Mouse (Mus musculus) heart, postnatal 10 days (tissue): ENCODE data around the gene 2310033P09Rik. TPM values are rescaled to one million over a fixed set of nuclear protein-coding genes. Genes with fewer than 3 reads are reported as not detected.
"Not testable (repeated sequence)": the region's sequence is repeated elsewhere in the genome, so short reads cannot be mapped to it uniquely, and the experiment has no call there.

Experiments used
- DNase-seq, 2 experiments: peaks; one replicate each; pipeline ENCODE4 v3.0.0; 2021
- intact Hi-C: fragments of 180-260 bp; cut with DNase I; formaldehyde crosslinking; loops from one replicate; pipeline ENCODE4 v1.15.1; 2025
- total RNA-seq, 2 experiments: library from RNA; stranded (reverse); gene quantifications; 2 replicates each; pipeline ENCODE4 v1.2.3; 2021

2310033P09Rik gene
- total RNA-seq, 2 experiments from 2014 or later: 9.4 to 12.3 TPM

DNA sequence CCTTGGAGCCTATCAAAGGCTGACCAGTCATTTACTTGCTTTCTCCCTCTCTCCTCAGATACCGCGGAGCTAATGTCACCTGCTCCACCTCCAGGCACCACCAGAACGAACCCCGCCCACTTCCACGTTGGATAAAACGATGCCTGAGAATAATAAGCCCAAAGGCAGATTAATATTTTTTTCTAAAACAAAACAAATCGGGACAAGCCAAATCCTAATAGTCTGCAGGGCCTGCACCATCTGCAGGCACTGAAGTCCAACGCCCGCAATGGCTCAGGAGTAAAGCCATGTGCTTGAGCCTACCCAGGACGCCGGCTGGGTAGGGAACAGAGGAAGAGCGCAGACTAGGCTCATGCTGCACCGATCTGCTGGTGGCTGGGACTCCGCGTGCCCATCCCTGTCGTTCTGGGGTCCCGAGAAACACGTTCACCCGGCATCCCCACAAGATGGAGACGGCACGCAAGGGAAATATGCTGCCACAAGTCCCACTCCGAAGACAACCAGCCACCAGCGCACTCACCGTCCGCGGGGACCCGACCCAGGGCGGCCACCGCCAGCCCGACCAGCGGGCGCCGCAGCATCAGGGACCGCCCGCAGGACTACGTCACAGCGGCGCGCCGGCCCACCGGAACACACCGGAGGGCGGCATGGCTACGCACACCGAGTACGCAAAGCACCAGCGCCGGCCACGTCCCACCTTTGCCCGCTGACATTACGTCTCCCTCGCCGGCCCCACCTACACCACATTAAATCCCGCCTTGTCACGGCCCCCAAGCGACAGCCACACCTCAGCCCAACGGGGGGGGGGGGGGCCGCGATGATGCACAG, 16.7 kb upstream of the 2310033P09Rik start:
- peak; percentile 93 for DNase-seq
- intact Hi-C loops: no loop called here

DNA sequence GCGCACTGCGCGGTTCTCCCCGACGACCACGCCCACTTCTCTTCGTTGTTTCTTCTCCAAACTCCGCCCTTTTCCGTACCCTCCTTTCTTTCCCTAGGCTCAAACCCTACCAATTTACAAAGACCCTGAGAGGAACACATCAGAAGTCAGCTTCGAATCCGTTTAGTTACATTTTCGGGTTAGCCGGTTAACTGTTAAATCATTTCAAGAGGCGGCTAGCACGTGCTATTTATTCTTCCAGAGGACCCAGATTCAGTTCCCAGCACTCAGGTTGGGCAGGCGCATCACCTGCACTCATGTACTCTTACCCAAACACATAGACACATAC, 16.1 kb upstream of the 2310033P09Rik start, which contains the start of gene Guk1:
Gene Guk1, minus strand, starts transcription at position 154 of the 328 bp plus-strand sequence.
- DNase-seq: no peak
- intact Hi-C loops: no loop called here

DNA sequence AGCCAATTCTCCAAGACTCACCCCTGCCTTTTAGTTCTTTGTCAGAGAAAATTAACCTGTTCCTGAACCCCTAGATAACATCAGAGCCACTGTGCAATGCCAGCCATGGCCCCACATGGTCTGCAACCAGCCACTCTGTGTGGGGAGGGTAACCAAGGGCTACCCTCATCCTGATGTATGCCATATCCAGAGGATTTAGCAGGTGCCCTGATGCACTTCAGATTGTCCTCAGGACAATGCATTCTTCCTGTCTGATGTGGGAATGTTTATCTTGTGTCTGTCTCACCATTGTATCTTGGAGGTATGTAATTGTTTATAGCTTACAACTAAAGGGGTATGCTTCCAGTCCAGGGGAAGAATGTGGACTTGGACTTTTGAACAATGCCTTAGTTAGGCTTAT, 11.9 kb upstream of the 2310033P09Rik start:
- DNase-seq: no peak
- intact Hi-C loops: no loop called here

DNA sequence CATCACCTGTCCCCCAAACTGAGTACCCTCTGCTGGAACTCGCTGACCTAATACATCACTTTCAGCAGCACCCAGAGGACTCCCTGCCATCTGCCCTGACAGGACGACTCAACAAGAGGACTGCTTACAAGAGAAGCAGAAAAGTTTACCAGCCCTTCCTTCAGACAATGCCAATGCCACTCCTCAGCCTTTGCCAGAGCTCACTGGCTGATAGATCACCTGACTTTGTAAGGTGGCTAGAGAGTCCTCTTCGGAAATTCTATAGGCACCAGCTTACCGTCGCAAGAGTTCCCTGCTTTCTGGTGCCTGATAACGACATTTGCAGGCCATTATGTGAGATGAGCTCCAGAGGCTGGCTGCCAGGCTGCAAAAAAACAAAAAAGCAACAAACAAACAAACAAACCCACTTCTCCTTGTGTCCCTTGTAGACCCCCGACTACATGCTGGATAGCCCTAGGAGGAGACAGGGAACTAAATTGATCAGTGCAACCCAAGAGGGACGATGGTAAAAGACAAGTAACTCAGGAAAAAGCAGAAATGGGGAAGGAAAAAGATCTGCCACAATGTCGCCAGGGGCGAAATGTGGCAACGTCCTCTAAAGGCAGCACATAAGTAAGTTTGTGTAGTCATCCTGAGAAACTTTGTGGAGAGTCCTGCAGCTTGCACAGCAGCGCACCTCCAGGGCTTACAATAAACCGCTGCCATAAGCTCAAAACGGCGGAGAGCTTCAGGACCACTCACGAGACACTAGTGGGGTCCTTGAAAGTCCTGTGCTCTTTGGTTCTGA, 6.7 kb upstream of the 2310033P09Rik start:
- intact Hi-C loops: loop anchor here (5.0 kb wide), 1 partner anchor 39 kb away; the partner anchor contains the start of gene Iba57
- no peak for DNase-seq

DNA sequence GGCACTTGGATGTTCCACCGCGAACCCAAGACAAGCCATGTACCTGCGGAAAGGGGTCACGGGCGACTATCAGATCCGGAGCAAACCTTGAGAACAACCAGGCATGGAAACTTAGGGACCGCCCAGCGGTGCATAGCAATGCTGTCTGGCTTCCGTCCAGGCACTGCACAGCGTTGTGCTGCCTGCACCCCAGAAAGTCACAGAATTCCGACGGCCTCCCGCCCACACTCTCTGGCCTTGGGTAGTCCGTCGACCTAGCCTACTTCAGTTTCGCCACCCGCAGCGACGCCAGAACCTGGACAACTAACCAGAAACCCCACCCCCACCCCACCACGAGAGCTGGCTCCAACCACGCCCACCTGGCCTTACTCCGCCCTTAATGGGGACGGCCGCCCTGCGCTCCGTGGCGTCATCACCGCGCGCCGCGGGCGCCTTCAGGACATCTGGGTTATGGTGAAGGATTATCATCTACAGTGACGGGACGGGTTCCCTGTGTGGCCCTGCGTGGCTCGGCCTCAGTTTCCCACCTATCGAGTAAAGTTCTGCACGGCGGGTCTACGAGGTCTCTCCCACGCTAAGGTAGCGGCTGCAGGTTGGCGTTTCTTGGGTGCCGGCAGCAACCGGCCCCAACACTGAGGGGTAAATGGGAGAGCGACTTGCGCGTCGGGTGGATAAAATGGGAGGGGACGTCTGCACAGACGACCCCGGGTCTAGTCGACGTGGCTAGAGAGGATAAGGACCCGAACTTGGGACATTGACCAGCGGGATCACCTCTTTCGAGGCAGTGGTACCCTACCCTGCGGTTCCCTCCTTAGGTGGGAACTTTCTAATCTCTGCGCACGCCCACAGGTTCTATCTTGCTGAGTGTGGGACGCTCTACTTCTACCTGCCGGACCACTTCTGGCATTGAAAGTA, 5.8 kb upstream of the 2310033P09Rik start, which contains the start of gene Mrpl55:
Gene Mrpl55, plus strand, starts transcription at position 406 of the 915 bp plus-strand sequence.
- DNase-seq: peak; percentile 95 to 97
- intact Hi-C loops: loop anchor here (5.0 kb wide), 1 partner anchor 40 kb away; the partner anchor contains the start of gene Iba57

DNA sequence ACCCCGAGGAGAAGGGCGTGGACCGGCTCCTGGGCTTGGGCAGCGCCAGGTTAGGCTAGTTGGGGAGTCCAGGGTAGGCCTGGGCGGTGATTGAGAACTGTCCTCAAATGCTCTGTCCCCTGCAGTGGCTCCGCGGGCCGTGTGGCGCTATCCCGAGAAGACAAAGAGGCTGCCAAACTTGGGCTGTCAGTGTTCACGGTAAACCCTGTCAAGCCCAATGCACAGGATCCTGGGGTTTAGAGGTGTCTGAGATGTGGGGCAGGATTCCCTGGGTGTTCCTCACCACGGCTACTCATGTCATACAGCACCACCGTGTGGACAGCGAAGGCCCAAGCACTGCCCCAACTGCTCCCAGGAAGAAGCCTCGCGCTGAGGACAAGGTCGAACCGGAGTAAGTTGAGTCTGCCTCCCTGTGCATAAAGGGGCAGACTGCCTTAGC, 901 bp downstream of the 2310033P09Rik start:
- intact Hi-C loops: loop anchor here (1.0 kb wide), 1 partner anchor 18 kb away; no protein-coding TSS in a partner anchor

DNA sequence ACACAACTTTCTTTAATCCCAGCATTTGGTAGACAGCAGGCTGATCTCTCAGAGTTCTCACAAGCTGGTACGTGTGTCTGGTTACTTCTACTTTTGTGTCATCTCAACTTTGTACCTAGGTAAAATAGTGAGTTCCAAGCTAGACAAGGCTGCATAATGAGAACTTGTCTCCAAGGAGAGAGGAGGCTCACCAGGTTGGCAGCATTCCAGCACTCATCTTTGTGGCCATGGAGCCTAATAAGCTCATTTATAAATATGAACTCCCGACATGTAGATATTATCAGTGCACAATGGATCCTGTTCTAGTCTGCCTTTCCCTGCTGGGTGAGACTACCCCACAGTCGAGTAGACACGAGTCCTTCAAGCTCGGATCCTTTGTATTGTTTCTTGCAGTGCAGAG, 1.5 kb downstream of the 2310033P09Rik start:
- intact Hi-C loops: loop anchor here (1.0 kb wide), 1 partner anchor 18 kb away; no protein-coding TSS in a partner anchor
- peak in 1 of 2 experiments; percentile 21 for DNase-seq

More for the DNA sequence above, 901 bp downstream of the 2310033P09Rik start:
- DNase-seq: peak; percentile 82 to 85

DNA sequence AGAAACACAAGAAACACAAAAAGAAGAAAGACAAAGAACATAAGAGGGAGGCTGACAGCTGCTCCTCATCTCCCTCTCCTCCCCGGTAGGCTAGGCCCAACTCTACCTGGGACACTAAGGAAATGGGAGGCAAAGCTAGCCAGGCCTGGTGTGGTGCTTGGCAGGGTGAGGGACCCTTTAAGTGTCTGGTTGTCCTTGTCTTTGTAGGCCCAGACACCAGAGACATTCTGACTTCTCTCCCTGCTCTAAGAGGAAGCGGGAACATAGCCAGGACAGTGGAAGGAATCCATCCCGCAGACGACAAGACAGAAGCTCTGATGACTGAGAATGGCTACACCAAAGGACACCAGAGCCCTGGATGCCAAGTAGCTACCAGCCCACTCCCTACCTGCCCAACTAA, 1.9 kb downstream of the 2310033P09Rik start:
- intact Hi-C loops: no loop called here
- DNase-seq: no peak

DNA sequence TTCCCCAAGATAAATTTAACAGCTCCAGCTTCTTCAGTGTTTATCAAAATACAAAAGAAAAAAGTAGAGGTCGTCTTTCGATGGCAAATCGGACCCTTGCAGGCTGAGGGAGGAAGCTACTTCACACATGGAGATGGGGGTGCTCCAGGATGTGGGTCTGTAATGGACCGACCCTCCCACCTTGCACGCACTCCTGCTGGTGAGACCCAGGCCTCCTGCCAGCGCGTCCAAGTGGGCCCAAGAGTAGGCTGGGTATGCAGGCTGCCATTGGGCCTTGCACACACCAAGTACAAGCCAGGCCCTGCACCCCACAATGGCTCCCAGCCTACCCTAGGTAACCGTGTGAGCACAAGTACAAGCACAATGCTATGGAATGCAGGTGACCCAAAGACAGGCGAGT, 3.4 kb downstream of the 2310033P09Rik start:
- DNase-seq, intact Hi-C loops: not testable (repeated sequence)

DNA sequence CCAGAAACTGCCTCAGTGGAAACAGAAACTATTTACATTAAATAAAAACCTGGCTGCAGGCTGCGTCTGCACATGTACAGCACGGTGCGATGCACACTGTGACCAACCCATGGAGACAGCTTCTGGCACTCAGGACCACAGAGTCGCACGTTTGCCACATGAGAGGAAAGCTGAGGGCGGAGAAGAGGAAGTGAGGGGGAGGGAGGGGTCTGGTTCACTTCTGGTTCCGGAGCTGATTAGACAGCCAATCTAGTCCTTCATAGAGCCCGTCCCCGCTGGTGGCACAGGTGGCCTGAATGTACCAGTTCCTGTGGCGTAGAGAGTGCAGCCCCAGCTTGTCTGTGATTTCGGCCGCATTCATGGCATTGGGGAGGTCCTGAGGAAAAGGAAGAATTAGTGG, 4.2 kb downstream of the 2310033P09Rik start:
- not testable (repeated sequence) for DNase-seq

DNA sequence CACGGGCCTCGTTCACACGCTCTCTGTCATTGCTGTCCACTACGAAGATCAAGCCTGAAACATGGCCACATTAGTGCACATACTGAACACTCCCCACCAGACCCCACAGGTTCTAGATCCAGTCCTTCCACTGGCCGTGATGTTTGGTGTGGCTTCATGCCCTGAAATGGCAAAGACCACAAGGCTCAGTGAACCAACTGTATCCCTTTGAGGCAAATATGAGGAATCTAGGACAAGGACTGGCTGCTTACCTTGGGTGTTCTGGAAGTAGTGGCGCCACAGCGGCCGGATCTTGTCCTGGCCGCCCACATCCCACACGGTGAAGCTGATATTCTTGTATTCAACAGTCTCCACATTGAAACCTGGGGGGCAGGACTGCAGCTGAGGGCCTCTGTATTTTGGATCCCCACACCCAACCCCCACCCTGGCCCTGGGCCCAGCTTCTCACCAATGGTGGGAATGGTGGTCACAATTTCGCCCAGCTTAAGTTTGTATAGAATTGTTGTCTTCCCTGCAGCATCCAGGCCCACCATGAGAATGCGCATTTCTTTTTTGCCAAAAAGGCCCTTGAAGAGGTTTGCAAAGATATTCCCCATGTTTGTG, 4.9 kb downstream of the 2310033P09Rik start:
- no peak for DNase-seq
- intact Hi-C loops: no loop called here

More for the DNA sequence above, 4.2 kb downstream of the 2310033P09Rik start:
- intact Hi-C loops: not testable (repeated sequence)

DNA sequence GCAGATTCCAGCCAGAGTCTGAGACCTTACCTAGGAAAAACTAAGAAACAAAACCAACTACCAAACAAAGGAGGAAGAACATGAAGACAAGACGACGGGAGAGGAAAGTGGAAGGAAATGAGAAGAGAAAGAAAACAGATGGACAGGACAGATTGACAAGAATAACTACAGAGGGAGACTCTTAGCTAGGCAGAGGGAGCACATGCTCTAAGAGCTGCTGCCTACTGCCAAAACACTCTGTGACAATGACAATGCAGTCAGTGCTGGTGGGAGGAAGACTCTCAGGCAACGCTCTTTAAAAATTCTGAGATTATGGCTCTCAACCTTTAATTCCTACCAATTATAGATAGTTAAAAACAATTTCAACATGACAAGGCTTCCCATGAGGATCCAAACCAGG, 8.8 kb downstream of the 2310033P09Rik start:
- DNase-seq: no peak
- intact Hi-C loops: no loop called here

DNA sequence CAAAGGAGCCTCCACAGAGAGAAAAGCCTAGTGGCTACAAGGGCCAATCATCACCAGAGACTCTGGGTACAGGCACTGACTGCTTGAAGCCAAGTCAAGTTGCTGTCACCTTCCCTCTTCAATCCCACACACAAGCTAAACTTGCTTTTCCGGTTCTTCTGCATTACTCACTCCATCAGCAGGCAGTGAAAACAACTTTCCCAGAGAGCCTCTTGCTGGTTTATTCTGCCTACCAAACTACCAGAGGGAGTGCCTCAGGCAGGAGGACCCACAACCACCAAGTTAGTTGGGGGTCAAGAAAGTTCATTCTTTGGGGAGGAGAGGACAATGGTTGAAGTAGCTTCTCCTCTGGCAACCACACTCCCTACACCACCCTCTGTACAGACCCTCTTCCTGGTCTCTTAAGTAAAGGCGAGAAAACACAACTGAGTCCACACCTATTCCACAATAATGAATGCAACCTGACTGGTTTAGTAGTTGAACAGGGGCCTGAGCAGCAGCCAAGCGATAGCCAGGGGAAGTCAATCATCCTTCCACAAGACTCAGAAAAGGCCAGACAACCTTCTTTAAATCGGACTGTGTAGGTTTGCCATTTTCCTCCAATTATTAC, 10.4 kb downstream of the 2310033P09Rik start:
- no peak for DNase-seq
- intact Hi-C loops: no loop called here

DNA sequence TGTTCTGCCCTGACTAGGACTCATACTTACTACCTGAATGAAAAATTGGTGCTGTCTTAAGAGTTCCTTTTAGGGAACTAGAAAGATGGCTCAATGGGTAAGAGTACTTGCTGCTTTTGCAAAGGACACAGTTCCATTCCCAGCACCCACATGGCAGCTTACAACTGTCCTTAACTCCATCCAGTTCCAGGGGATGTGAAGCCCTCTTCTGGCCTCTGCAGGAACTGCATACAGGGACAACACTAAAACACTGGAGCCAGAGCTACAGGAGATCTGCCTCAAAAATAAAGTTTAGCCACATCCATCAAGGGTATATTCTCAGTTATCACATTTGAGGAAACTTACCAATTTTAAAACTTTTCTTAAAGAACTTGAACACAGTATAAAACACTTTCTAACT, 10.9 kb downstream of the 2310033P09Rik start:
- peak; percentile 28 to 55 for DNase-seq
- intact Hi-C loops: no loop called here

DNA sequence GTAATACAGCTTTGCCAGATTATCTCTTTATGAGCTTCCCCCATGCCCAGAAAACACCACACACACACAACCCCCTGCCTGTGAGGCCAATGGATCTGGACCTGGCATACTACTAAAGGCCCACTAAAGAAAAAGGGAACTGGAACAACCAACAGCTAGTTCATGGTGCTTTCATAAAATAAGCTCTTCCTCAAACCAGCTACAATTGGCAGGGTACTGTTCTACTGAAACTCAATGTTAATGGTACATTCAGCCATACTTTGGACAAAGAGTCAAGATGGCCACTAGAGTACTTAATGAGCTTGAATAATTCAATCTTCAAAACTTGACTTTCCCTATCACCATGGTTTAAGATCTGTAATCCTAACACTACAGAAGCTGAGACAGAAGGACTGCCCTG, 13.5 kb downstream of the 2310033P09Rik start:
- DNase-seq: no peak
- intact Hi-C loops: no loop called here

DNA sequence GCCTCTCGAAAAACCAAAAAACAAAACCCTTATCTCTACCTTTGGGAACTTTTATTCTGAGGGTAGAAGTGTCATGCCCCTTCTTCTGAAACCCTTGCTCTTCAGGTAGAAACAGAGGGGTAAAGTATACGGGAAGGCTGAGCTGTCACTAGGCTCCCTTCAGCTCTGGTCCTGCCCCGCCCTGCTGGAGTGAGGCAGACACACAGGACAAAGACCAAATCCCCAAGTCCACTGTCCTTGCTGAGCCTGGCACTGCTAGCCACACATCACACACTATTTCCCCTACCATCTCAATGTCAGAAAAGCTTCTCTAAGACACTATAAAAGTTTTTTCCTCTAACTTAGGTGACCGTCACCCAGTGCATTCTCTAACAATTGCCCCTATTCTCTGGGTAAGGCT, 14.2 kb downstream of the 2310033P09Rik start:
- intact Hi-C loops: no loop called here
- DNase-seq: no peak

DNA sequence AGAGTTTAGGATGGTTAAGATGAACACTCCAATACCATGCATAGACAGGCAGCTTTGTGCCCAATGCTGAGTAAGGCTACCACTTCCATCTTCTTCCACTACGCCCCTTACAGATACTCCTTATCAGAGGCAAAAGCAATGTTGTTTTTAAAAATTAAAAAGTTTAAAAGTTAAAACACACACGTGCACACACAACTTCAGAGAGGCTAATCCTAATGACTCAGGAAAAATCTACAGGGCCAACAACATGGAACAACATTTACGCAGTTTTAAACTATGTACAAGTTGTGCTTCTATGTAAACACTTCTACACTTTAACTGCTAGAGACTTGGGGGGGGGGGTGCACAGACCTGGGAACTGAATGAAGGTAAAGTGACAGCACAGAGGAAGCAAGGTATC, 15.9 kb downstream of the 2310033P09Rik start:
- intact Hi-C loops: no loop called here
- no peak for DNase-seq

DNA sequence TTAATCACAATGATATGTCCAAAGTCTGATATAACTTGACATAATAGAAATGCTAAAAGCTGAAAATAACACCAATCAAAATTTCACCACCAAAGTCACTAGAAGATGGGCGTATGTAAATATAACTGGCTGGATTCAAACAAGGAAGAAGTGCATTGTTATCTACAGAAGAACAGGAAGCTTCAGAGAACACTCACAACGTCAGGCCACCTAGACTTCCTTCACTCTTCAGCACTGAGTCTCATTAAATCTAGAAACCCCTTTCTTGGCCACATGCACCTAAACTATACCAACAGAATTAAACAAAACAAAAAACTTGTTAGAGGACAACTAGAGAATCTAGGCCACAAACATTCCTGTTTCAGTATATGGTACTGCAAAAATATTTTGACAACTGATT, 16.3 kb downstream of the 2310033P09Rik start:
- DNase-seq: no peak
- intact Hi-C loops: no loop called here

DNA sequence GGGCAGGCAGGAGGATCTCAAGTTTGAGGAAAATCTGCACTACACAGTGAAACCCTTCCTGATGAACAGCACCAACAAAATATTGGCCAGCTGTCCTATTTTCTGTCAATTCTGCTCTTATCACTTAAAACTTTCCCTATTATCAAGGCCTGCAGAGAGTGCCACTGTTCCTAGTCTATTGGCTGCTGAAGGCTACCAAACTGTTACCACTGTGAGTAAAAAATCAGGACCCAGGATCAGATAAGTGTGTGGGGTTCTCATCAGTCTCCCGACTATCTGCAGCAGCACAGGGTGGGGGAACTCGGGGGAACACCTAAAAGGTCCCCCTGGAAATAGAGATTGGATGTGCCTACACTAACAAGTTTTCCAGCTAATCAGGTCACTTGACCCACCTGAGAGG, 17.0 kb downstream of the 2310033P09Rik start:
- intact Hi-C loops: no loop called here
- DNase-seq: no peak
